Mouse (Mus musculus): Measurements from ENCODE around the gene Gm20388. TPM values are rescaled to one million over a fixed set of nuclear protein-coding genes. Genes with fewer than 3 reads are reported as not detected.

Gm20388 gene
- polyA plus RNA-seq, 1 experiment from 2014 or later: not detected

DNA sequence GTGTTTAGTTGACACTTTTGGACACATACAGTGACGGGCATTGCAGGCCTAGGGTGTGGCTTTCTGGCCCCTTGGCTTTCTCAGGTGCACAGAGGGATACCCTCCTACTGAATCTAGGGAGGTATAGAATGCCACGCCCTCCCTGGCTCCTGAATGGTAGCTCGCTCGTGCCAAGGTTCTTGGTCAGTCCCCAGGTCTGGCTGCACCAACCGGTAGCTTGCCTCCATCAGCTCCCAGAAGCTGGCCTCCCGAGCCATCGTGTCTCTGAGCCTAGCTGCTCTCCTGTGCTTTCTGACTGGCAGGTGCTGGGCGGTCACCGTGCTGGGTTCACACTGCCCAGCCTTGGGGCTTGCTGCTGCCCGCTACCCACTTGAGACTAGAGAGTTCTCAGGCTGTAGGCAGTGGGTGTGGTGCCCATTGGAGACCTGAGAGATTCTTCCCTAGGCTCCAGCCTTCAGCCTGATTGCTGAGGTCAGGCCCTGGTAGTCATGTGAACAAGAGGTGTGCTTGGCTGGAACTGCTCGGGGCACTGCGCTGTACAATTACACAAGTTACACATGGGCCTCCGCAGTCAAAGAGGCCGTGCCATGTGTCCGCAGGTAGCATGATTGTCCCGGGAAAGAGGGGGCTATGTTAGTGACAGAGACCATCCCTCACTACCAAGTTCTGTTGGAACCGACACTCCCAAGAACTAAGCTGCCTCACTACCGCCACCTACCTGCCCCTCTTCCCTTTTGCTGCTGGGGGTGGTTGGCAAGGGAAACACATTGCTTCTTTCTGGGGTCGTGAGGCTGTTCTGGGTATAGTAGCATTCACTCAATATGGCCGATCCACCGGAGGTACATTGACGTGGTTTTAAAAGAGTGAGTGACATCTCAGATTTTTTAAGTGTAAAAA lies 651.1 kb downstream of the Gm20388 start:
- peak overlapping the region in 1 of 2 experiments; percentile 87; a peak in 3 of 4 replicates for H3K27ac ChIP-seq (replicated peaks in 1 of 2; ENCODE audit: control insufficient read depth in 1 of 2, insufficient read depth in 1 of 2, low read depth in 2 of 2, low read length in 2 of 2)
- H3K36me3 ChIP-seq (ENCODE audit: control insufficient read depth, insufficient read depth, low read length): peaks cover 37% of the 10 kb centered on the region
- H3K4me1 ChIP-seq (ENCODE audit: control insufficient read depth in 2 of 2, insufficient read depth in 2 of 2, low read length in 2 of 2): peaks cover 68 to 94% of the 10 kb centered on the region in 2 experiments
- WGBS: 70% methylated on average over 22 of the region's 22 CpGs
- no peak overlapping the region for H3K4me2 ChIP-seq (ENCODE audit: low read length)
- ATAC-seq (ENCODE audit: insufficient number of reproducible peaks, insufficient read depth, low FRiP score, low read depth): no peak
- H3K9ac ChIP-seq (ENCODE audit: low read length): peak overlapping the region; percentile 51
- H3K9me3 ChIP-seq (ENCODE audit: control insufficient read depth, low read length): no peaks in the 10 kb centered on the region
- no peak overlapping the region for H3K4me3 ChIP-seq (ENCODE audit: control insufficient read depth in 1 of 2, insufficient read depth in 1 of 2, low read depth in 1 of 2, low read length in 2 of 2)
- H3K27me3 ChIP-seq (ENCODE audit: control insufficient read depth, insufficient read depth, low read length): no peaks in the 10 kb centered on the region

DNA sequence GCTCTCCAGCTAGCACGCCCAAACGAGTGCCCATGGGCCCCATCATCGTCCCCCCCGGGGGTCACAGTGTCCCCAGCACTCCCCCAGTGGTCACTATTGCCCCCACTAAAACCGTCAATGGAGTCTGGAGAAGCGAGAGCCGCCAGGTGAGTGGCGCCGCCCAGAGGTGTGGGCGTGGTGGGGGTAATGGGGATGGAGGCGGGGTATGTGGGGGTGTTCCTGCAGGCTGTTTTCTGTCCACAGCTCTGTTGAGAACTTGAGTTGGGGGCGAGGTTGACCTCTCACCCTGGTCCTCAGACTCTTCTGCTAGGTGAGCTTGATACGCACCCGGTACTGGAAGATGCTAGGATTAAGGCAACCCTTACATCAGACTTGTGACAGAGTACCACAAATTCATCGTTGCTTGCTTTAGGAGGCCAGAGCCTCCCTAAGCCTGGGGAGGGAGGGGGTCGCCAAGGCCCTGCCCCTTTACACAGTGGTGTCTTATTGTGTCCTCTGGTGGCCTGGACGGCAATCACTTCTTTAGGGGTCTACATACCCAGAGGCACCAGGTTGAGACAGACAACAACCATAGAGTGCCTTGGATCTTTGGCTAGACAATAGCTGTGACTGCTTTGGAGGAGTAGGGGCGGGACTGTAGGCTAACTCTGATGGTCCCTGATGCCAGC lies 652.2 kb downstream of the Gm20388 start:
- no peaks in the 10 kb centered on the region for H3K9me3 ChIP-seq (ENCODE audit: control insufficient read depth, low read length)
- H3K4me1 ChIP-seq (ENCODE audit: control insufficient read depth in 2 of 2, insufficient read depth in 2 of 2, low read length in 2 of 2): peaks cover 57 to 84% of the 10 kb centered on the region in 2 experiments
- ATAC-seq (ENCODE audit: insufficient number of reproducible peaks, insufficient read depth, low FRiP score, low read depth): no peak
- peak overlapping the region; percentile 87 to 96 for H3K27ac ChIP-seq (replicated peaks in 1 of 2; ENCODE audit: control insufficient read depth in 1 of 2, insufficient read depth in 1 of 2, low read depth in 2 of 2, low read length in 2 of 2)
- H3K9ac ChIP-seq (ENCODE audit: low read length): peak overlapping the region; percentile 51
- H3K4me2 ChIP-seq (ENCODE audit: low read length): peak overlapping the region; percentile 42
- 73% methylated on average over 18 of the region's 18 CpGs for WGBS
- peaks cover 47% of the 10 kb centered on the region for H3K36me3 ChIP-seq (ENCODE audit: control insufficient read depth, insufficient read depth, low read length)
- H3K4me3 ChIP-seq (ENCODE audit: control insufficient read depth in 1 of 2, insufficient read depth in 1 of 2, low read depth in 1 of 2, low read length in 2 of 2): no peak overlapping the region
- no peaks in the 10 kb centered on the region for H3K27me3 ChIP-seq (ENCODE audit: control insufficient read depth, insufficient read depth, low read length)

DNA sequence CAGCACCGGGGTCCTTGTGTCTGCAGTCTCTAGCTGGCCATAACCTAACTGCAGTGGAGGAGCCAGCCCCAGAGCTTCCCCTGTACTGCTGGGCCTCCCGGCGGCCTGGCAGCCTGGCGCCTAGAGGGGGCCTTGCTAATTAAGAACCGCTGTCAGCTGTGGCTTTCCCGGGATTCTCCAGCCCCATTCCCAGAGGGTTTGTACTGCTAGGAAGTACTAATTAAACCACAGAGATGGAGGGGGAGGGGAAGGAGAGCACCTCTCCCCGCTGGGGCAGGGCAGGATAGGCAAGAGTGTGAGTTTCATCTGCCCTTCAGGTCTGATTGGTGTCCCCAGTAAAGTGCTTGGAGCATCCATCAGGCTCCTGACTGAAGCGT lies 652.7 kb downstream of the Gm20388 start:
- Histone ChIP-seq H3K9me3 (ENCODE audit: control insufficient read depth, low read length) (no peaks in the 10 kb centered on the region), H3K36me3 (ENCODE audit: control insufficient read depth, insufficient read depth, low read length) (peaks cover 53% of the 10 kb centered on the region), H3K27me3 (ENCODE audit: control insufficient read depth, insufficient read depth, low read length) (no peaks in the 10 kb centered on the region), H3K9ac (ENCODE audit: low read length) (peak overlapping the region; percentile 51), H3K4me1 (ENCODE audit: control insufficient read depth in 2 of 2, insufficient read depth in 2 of 2, low read length in 2 of 2) (peaks cover 54 to 79% of the 10 kb centered on the region in 2 experiments), H3K4me3 (ENCODE audit: control insufficient read depth in 1 of 2, insufficient read depth in 1 of 2, low read depth in 1 of 2, low read length in 2 of 2) (no peak overlapping the region), H3K4me2 (ENCODE audit: low read length) (peak overlapping the region; percentile 42), H3K27ac (replicated peaks in 1 of 2; ENCODE audit: control insufficient read depth in 1 of 2, insufficient read depth in 1 of 2, low read depth in 2 of 2, low read length in 2 of 2) (peak overlapping the region; percentile 87 to 96)
- WGBS: 10% methylated on average over 8 of the region's 8 CpGs
- ATAC-seq (ENCODE audit: insufficient number of reproducible peaks, insufficient read depth, low FRiP score, low read depth): peak; percentile 5; the same call in 1 of the 2 replicates

DNA sequence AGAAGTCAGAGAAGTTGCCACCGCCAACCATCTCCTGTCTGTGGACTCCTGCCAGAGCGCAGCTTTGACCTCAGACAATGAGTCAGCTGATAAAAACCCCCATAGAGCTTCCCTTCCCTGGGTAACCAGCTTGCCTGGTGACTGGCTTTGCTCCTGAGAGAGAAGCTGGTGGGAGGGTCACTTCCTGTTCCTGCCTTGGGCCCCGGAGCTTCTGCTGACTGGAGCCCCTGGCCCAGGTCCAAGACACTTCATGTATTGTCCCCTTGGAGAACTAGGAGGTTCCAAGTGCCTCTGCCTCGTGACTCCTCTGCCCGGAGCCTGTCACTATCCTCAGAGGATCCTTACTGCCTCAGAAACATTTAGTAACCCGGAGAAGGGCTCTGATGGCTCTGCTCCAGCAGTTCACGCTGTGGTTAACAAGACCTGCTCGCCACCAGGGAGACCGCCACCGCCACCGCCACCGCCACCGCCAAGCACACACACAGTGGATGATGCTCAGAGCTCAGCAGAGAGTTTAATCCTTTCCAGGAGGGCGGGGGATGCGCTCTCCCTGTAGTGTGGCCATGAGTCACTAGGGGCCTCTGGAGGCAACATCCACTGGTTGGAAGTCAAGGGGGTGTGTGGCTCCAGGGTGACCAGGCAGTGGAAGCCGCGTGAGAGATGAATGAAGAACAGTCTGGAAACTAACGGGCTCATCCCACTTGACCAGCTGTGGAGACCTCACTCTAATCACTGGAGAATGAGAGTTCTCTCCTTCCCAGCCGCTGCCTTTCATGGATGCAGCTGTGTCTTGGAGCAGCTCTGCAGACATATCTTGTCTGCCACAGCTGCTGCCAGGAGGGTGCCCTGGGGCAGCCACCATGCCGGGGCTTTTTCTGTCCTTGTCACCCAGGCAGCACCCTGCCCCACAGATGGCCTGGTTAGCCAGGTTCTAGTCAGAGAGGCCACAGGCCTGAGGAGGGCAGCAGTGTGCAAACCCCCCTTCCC lies 653.5 kb downstream of the Gm20388 start:
- H3K27me3 ChIP-seq (ENCODE audit: control insufficient read depth, insufficient read depth, low read length): no peaks in the 10 kb centered on the region
- no peak overlapping the region for H3K4me3 ChIP-seq (ENCODE audit: control insufficient read depth in 1 of 2, insufficient read depth in 1 of 2, low read depth in 1 of 2, low read length in 2 of 2)
- H3K9ac ChIP-seq (ENCODE audit: low read length): peak overlapping the region; percentile 56
- H3K4me1 ChIP-seq (ENCODE audit: control insufficient read depth in 2 of 2, insufficient read depth in 2 of 2, low read length in 2 of 2): peaks cover 51 to 71% of the 10 kb centered on the region in 2 experiments
- WGBS: 4% methylated on average over 20 of the region's 20 CpGs
- H3K27ac ChIP-seq (replicated peaks in 1 of 2; ENCODE audit: control insufficient read depth in 1 of 2, insufficient read depth in 1 of 2, low read depth in 2 of 2, low read length in 2 of 2): peak overlapping the region; percentile 87 to 96
- ATAC-seq (ENCODE audit: insufficient number of reproducible peaks, insufficient read depth, low FRiP score, low read depth): peak; percentile 67
- H3K36me3 ChIP-seq (ENCODE audit: control insufficient read depth, insufficient read depth, low read length): peaks cover 55% of the 10 kb centered on the region
- no peaks in the 10 kb centered on the region for H3K9me3 ChIP-seq (ENCODE audit: control insufficient read depth, low read length)
- peak overlapping the region; percentile 42 for H3K4me2 ChIP-seq (ENCODE audit: low read length)

DNA sequence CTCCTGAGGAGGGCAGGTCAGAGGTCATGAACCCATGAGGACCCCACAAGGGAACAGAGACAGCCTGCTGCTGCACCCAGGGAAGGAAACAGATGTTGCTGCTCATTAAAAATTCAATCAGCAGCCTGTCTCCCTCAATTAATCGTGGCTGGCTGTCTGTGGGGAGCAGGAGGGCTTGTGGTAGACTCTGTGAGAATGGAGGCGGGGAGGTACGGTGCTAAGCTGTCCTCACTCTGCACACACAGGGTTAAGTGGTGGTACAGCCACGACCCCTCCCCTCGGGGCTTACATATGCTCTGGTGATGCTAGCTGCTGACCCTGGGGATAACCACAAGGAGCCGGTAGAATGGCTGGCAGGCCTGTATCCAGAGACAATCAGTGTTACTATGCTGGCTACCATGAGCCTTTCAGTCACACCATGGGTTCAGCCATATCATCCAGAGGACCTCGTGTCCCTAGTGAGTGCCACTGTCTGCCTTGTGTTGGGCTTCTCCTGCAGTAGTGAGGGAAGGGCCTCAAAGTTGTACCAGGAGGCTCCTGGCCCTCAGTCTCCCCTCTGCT lies 654.6 kb downstream of the Gm20388 start:
- Histone ChIP-seq H3K36me3 (ENCODE audit: control insufficient read depth, insufficient read depth, low read length) (peaks cover 59% of the 10 kb centered on the region), H3K27ac (replicated peaks in 1 of 2; ENCODE audit: control insufficient read depth in 1 of 2, insufficient read depth in 1 of 2, low read depth in 2 of 2, low read length in 2 of 2) (peak overlapping the region; percentile 5 to 87; a peak in 2 of 4 replicates), H3K4me2 (ENCODE audit: low read length) (no peak overlapping the region), H3K4me1 (ENCODE audit: control insufficient read depth in 2 of 2, insufficient read depth in 2 of 2, low read length in 2 of 2) (peaks cover 49 to 67% of the 10 kb centered on the region in 2 experiments), H3K4me3 (ENCODE audit: control insufficient read depth in 1 of 2, insufficient read depth in 1 of 2, low read depth in 1 of 2, low read length in 2 of 2) (no peak overlapping the region), H3K27me3 (ENCODE audit: control insufficient read depth, insufficient read depth, low read length) (no peaks in the 10 kb centered on the region), H3K9me3 (ENCODE audit: control insufficient read depth, low read length) (no peaks in the 10 kb centered on the region), H3K9ac (ENCODE audit: low read length) (peak overlapping the region; percentile 42; the same call in 1 of the 2 replicates)
- 43% methylated on average over 7 of the region's 7 CpGs for WGBS
- no peak for ATAC-seq (ENCODE audit: insufficient number of reproducible peaks, insufficient read depth, low FRiP score, low read depth)

DNA sequence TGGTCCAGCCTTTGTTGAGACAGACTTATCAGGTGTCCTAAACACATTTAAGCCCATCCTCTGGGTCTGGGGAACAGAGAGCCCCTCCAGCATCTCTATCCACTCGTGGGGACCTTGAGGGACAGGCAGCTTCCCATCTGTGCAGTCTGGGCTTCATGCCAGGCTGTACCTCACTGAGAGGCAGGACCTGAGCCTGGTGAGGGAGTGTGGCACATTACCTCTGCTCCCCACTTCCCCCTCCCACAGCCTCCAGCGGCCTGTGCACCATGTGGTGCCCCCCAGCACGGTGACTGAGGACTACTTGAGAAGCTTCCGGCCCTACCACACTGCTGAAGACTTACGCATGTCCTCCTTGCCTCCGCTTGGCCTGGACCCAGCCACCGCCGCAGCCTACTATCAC lies 656.0 kb downstream of the Gm20388 start:
- Histone ChIP-seq H3K4me3 (ENCODE audit: control insufficient read depth in 1 of 2, insufficient read depth in 1 of 2, low read depth in 1 of 2, low read length in 2 of 2) (no peak overlapping the region), H3K27me3 (ENCODE audit: control insufficient read depth, insufficient read depth, low read length) (no peaks in the 10 kb centered on the region), H3K9me3 (ENCODE audit: control insufficient read depth, low read length) (no peaks in the 10 kb centered on the region), H3K27ac (replicated peaks in 1 of 2; ENCODE audit: control insufficient read depth in 1 of 2, insufficient read depth in 1 of 2, low read depth in 2 of 2, low read length in 2 of 2) (no peak overlapping the region), H3K36me3 (ENCODE audit: control insufficient read depth, insufficient read depth, low read length) (peaks cover 71% of the 10 kb centered on the region), H3K4me2 (ENCODE audit: low read length) (no peak overlapping the region), H3K9ac (ENCODE audit: low read length) (no peak overlapping the region), H3K4me1 (ENCODE audit: control insufficient read depth in 2 of 2, insufficient read depth in 2 of 2, low read length in 2 of 2) (peaks cover 38 to 58% of the 10 kb centered on the region in 2 experiments)
- no peak for ATAC-seq (ENCODE audit: insufficient number of reproducible peaks, insufficient read depth, low FRiP score, low read depth)
- WGBS: 87% methylated on average over 8 of the region's 8 CpGs

Measured in heart, embryonic 14.5 days (tissue).